Comparison of ENCODE assay signal across 27 mouse cellular contexts in genomic region chr19:17368557-17368956, GRCm38 (mm10). TPM values are rescaled to one million over a fixed set of nuclear protein-coding genes. Genes with fewer than 3 reads are reported as not detected.
DNase-seq lines count a peak whose midpoint lies in the region; ATAC-seq and TF ChIP-seq lines count a peak whose summit lies in the region.
"Had no signal": no experiment of that assay in that cellular context is flagged by ENCODE, and none has a peak within 500 bp of the region (broad histone marks: within the 10 kb centered on the region; RNA-seq: fewer than 3 reads in every experiment).

No protein-coding gene starts in this region.

- TF ChIP-seq CTCF in kidney, adult 2 months (conservative IDR thresholded peaks at IDR 0.05; ENCODE audit: insufficient read depth, insufficient read length, low read depth, low read length), result no peak

- no peak for TF ChIP-seq POLR2A in kidney, adult 2 months (IDR thresholded peaks at IDR 0.05; ENCODE audit: low read depth, low read length)

- peak; percentile 87 for DNase-seq in heart, adult 11 months
- no peak for DNase-seq in kidney, adult 2 months
- no peak for DNase-seq in kidney, postnatal 25 days
- DNase-seq in right cerebral cortex, postnatal 14 days, result no peak
- DNase-seq: adrenal gland, adult 2 months; adrenal gland, postnatal 10 days; adrenal gland, postnatal 25 days; B cell, adult 2 months; cerebellum, adult 11 months; cerebellum, adult 18-20 months; cerebellum, adult 8-10 months; cerebellum, adult 9-11 months; cerebellum, postnatal 14 days; cerebellum, postnatal 36 days had no signal

- no peak overlapping the region for H3K27ac ChIP-seq in heart, embryonic 11.5 days (ENCODE audit: low read depth, low read length)
- H3K27ac ChIP-seq in kidney, adult 2 months (ENCODE audit: insufficient read depth, low read depth, low read length), result no peak overlapping the region
- H3K27ac ChIP-seq: embryonic facial prominence, embryonic 10.5 days; embryonic facial prominence, embryonic 12.5 days; forebrain, embryonic 10.5 days; forebrain, embryonic 12.5 days had no signal

- 64% methylated on average over 9 of the region's 9 CpGs for WGBS in heart, embryonic 11.5 days (ENCODE audit: insufficient replicate concordance)
- WGBS in kidney, adult 2 months, result 72% methylated on average over 9 of the region's 9 CpGs

- no peaks in the 10 kb centered on the region for H3K27me3 ChIP-seq in heart, embryonic 11.5 days (ENCODE audit: control insufficient read depth, insufficient read depth, low read length)
- H3K27me3 ChIP-seq in kidney, adult 2 months (replicated peaks; ENCODE audit: control insufficient read depth, insufficient read depth, low read length), result no peaks in the 10 kb centered on the region
- H3K27me3 ChIP-seq: CH12.LX; embryonic facial prominence, embryonic 12.5 days; forebrain, embryonic 12.5 days; Patski had no signal

- no peak overlapping the region for H3K4me3 ChIP-seq in heart, embryonic 11.5 days (ENCODE audit: low read depth, low read length)
- peak overlapping the region; percentile 25; the same call in 1 of the 2 replicates for H3K4me3 ChIP-seq in kidney, adult 2 months (ENCODE audit: insufficient read depth, low read depth, low read length)
- H3K4me3 ChIP-seq: embryonic facial prominence, embryonic 10.5 days; embryonic facial prominence, embryonic 12.5 days; forebrain, embryonic 10.5 days; forebrain, embryonic 12.5 days had no signal

- H3K36me3 ChIP-seq in heart, embryonic 11.5 days (ENCODE audit: control insufficient read depth, insufficient read depth, low read length), result no peaks in the 10 kb centered on the region
- H3K36me3 ChIP-seq in kidney, adult 2 months (ENCODE audit: control insufficient read depth, insufficient read depth, low read length), result no peaks in the 10 kb centered on the region; the same call in 1 of the 2 replicates
- H3K36me3 ChIP-seq: embryonic facial prominence, embryonic 10.5 days; embryonic facial prominence, embryonic 12.5 days; forebrain, embryonic 10.5 days; forebrain, embryonic 12.5 days; G1E had no signal

- ATAC-seq in heart, embryonic 11.5 days (replicated peaks; ENCODE audit: insufficient number of reproducible peaks, low FRiP score, low TSS enrichment), result no peak
- ATAC-seq in megakaryocyte-erythroid progenitor cell, adult 5-6 weeks (replicated peaks; ENCODE audit: low FRiP score, low TSS enrichment, poor library complexity, severe bottlenecking), result peak; percentile 61; the same call in 1 of the 2 replicates
- ATAC-seq: activated CD4-positive, CD25-positive, alpha-beta regulatory T cell, adult 4 months; CD4-positive, CD25-positive, alpha-beta regulatory T cell, adult 4 months; forebrain, embryonic 14.5 days; forebrain, embryonic 16.5 days; Patski had no signal

- no peak overlapping the region for H3K9ac ChIP-seq in heart, embryonic 11.5 days (ENCODE audit: low read depth, low read length)
- H3K9ac ChIP-seq: embryonic facial prominence, embryonic 12.5 days; forebrain, embryonic 12.5 days had no signal

- H3K4me1 ChIP-seq in heart, embryonic 11.5 days (ENCODE audit: control insufficient read depth, insufficient read depth, low read length), result 0 out of 2 replicates have a peak, but pooled peaks cover 4% of the 10 kb centered on the region
- peaks cover 8% of the 10 kb centered on the region; the same call in 1 of the 2 replicates for H3K4me1 ChIP-seq in kidney, adult 2 months (ENCODE audit: control insufficient read depth, insufficient read depth, low read length)
- H3K4me1 ChIP-seq: embryonic facial prominence, embryonic 10.5 days; embryonic facial prominence, embryonic 12.5 days; forebrain, embryonic 10.5 days; forebrain, embryonic 12.5 days had no signal

- no peaks in the 10 kb centered on the region for H3K9me3 ChIP-seq in heart, embryonic 11.5 days (replicated peaks; ENCODE audit: control insufficient read depth, low read length)
- H3K9me3 ChIP-seq: embryonic facial prominence, embryonic 10.5 days; embryonic facial prominence, embryonic 12.5 days; forebrain, embryonic 10.5 days; forebrain, embryonic 12.5 days; G1E had no signal

- no peak overlapping the region for H3K4me2 ChIP-seq in heart, embryonic 11.5 days
- H3K4me2 ChIP-seq: embryonic facial prominence, embryonic 12.5 days; forebrain, embryonic 12.5 days had no signal

RNA-seq across cellular contexts. Expression of gene Gcnt1, which starts 4.1 kb away (rescaled TPM):
- polyA plus RNA-seq in heart, embryonic 11.5 days (2014; fragmentation: Nextera tagmentation; extraction: Ambion mirVana), result 11.2 and 12.8 TPM in 2 replicates
- polyA plus RNA-seq in kidney, adult 2 months (2012; rRNA removed), result 158 and 176 TPM in 2 replicates
- total RNA-seq in megakaryocyte-erythroid progenitor cell, adult 5-6 weeks (2014; fragmentation: Nextera tagmentation), result 12.0 and 26.0 TPM in 2 replicates
- total RNA-seq in megakaryocyte-erythroid progenitor cell, adult 5-6 weeks (2017), result 18.0 and 23.7 TPM in 2 replicates

RNA-seq across cellular contexts. Expression of gene Rfk, which starts 25.3 kb away (rescaled TPM):
- polyA plus RNA-seq in heart, embryonic 11.5 days (2014; fragmentation: Nextera tagmentation; extraction: Ambion mirVana), result 60.4 and 61.3 TPM in 2 replicates
- 88.3 and 98.3 TPM in 2 replicates for polyA plus RNA-seq in kidney, adult 2 months (2012; rRNA removed)
- total RNA-seq in megakaryocyte-erythroid progenitor cell, adult 5-6 weeks (2014; fragmentation: Nextera tagmentation), result 51.3 and 62.6 TPM in 2 replicates
- total RNA-seq in megakaryocyte-erythroid progenitor cell, adult 5-6 weeks (2017), result 49.0 and 49.4 TPM in 2 replicates

Comparison
In these comparisons a context has a peak if more than half of its experiments do, and no peak if none do; other contexts are left out.
1. RNA of gene Gcnt1, which starts 4.1 kb away (polyA plus RNA-seq): 158 to 176 TPM in kidney, adult 2 months; 11.2 to 12.8 TPM in heart, embryonic 11.5 days; every median in the first group is over 10 times any median in the second.